Mouse (Mus musculus): Measurements from ENCODE around the gene Etnppl.
A peak's percentile ranks its signal among the peaks of the same experiment; 100 is the strongest.

- TF ChIP-seq HCFC1 (IDR thresholded peaks at IDR 0.05; ENCODE audit: low read depth, low read length) (no peak), TAL1 (IDR thresholded peaks at IDR 0.05; ENCODE audit: low read length) (no peak), GABPA (IDR thresholded peaks at IDR 0.05; ENCODE audit: low read depth, low read length) (no peak), POLR2AphosphoS2 (IDR thresholded peaks at IDR 0.05; ENCODE audit: low read length) (no peak), ELF1 (IDR thresholded peaks at IDR 0.05; ENCODE audit: low read depth, low read length) (no peak), CTCF (IDR thresholded peaks at IDR 0.05 in 2 of 3, conservative IDR thresholded peaks at IDR 0.05 in 1 of 3; ENCODE audit: control insufficient read depth in 1 of 3, insufficient read depth in 1 of 3, low read depth in 2 of 3, low read length in 3 of 3, poor library complexity in 1 of 3, severe bottlenecking in 1 of 3) (peak; percentile 12 to 35 (median 23); a peak in 3 of 6 replicates)
Observed at GRCm38 (mm10) chr3:130573243-130573642, 44.0 kb upstream of the Etnppl start.
